Mouse (Mus musculus): ENCODE results near the gene Brwd3. TPM values are rescaled to one million over a fixed set of nuclear protein-coding genes. Genes with fewer than 3 reads are reported as not detected.

Gene Brwd3
- polyA plus RNA-seq, 1 experiment = 0.53 TPM

GRCm38 (mm10) chrX:108832674-108833189 lies 1.4 kb downstream of the Brwd3 start:
- Histone ChIP-seq H3K27me3 (ENCODE audit: control insufficient read depth, insufficient read depth, low read length) (no peaks in the 10 kb centered on the region), H3K36me3 (ENCODE audit: control insufficient read depth, insufficient read depth, low read length) (no peaks in the 10 kb centered on the region), H3K27ac (ENCODE audit: insufficient read depth, low read length) (peak overlapping the region; percentile 91), H3K4me3 (ENCODE audit: extremely low read depth, insufficient read depth, insufficient read length) (peak overlapping the region; percentile 59), H3K4me1 (ENCODE audit: control insufficient read depth, insufficient read depth, insufficient read length) (no peaks in the 10 kb centered on the region)
- WGBS = 24% methylated on average over 13 of the region's 13 CpGs
- peak; percentile 75 to 78 for DNase-seq (ENCODE audit: low read depth in 1 of 2, low spot score in 2 of 2)
- no peak for TF ChIP-seq CTCF (IDR thresholded peaks at IDR 0.05; ENCODE audit: extremely low read depth, insufficient read depth, insufficient read length, insufficient replicate concordance)
- TF ChIP-seq POLR2A (IDR thresholded peaks at IDR 0.05; ENCODE audit: low read depth, low read length) = no peak

- TF ChIP-seq POLR2A (IDR thresholded peaks at IDR 0.05; ENCODE audit: low read depth, low read length) = no peak
- no peak for TF ChIP-seq CTCF (IDR thresholded peaks at IDR 0.05; ENCODE audit: extremely low read depth, insufficient read depth, insufficient read length, insufficient replicate concordance)
- no peak for DNase-seq (ENCODE audit: low read depth in 1 of 2, low spot score in 2 of 2)
- Histone ChIP-seq H3K4me1 (ENCODE audit: control insufficient read depth, insufficient read depth, insufficient read length) (no peaks in the 10 kb centered on the region), H3K36me3 (ENCODE audit: control insufficient read depth, insufficient read depth, low read length) (no peaks in the 10 kb centered on the region), H3K27me3 (ENCODE audit: control insufficient read depth, insufficient read depth, low read length) (no peaks in the 10 kb centered on the region), H3K4me3 (ENCODE audit: extremely low read depth, insufficient read depth, insufficient read length) (no peak overlapping the region), H3K27ac (ENCODE audit: insufficient read depth, low read length) (no peak overlapping the region)
Measured at GRCm38 (mm10) chrX:108831231-108831630, 2.9 kb downstream of the Brwd3 start.

GRCm38 (mm10) chrX:108828111-108828510 lies 6.1 kb downstream of the Brwd3 start:
- TF ChIP-seq CTCF (IDR thresholded peaks at IDR 0.05; ENCODE audit: extremely low read depth, insufficient read depth, insufficient read length, insufficient replicate concordance) (no peak), POLR2A (IDR thresholded peaks at IDR 0.05; ENCODE audit: low read depth, low read length) (no peak)
- Histone ChIP-seq H3K4me1 (ENCODE audit: control insufficient read depth, insufficient read depth, insufficient read length) (no peaks in the 10 kb centered on the region), H3K27me3 (ENCODE audit: control insufficient read depth, insufficient read depth, low read length) (no peaks in the 10 kb centered on the region), H3K27ac (ENCODE audit: insufficient read depth, low read length) (no peak overlapping the region), H3K36me3 (ENCODE audit: control insufficient read depth, insufficient read depth, low read length) (0 out of 2 replicates have a peak, but pooled peaks cover 1% of the 10 kb centered on the region), H3K4me3 (ENCODE audit: extremely low read depth, insufficient read depth, insufficient read length) (no peak overlapping the region)
- no peak for DNase-seq (ENCODE audit: low read depth in 1 of 2, low spot score in 2 of 2)
- 56% methylated on average over 2 of the region's 2 CpGs for WGBS

- Histone ChIP-seq H3K4me3 (ENCODE audit: extremely low read depth, insufficient read depth, insufficient read length) (no peak overlapping the region), H3K36me3 (ENCODE audit: control insufficient read depth, insufficient read depth, low read length) (no peaks in the 10 kb centered on the region), H3K27ac (ENCODE audit: insufficient read depth, low read length) (no peak overlapping the region), H3K27me3 (ENCODE audit: control insufficient read depth, insufficient read depth, low read length) (no peaks in the 10 kb centered on the region), H3K4me1 (ENCODE audit: control insufficient read depth, insufficient read depth, insufficient read length) (no peaks in the 10 kb centered on the region)
- TF ChIP-seq CTCF (IDR thresholded peaks at IDR 0.05; ENCODE audit: extremely low read depth, insufficient read depth, insufficient read length, insufficient replicate concordance) = no peak
- TF ChIP-seq POLR2A (IDR thresholded peaks at IDR 0.05; ENCODE audit: low read depth, low read length) = no peak
- no peak for DNase-seq (ENCODE audit: low read depth in 1 of 2, low spot score in 2 of 2)
- WGBS = 70% methylated on average over 3 of the region's 3 CpGs
Measured at GRCm38 (mm10) chrX:108797268-108797667, 36.9 kb downstream of the Brwd3 start.

GRCm38 (mm10) chrX:108783724-108784123 lies 50.4 kb downstream of the Brwd3 start:
- no peak overlapping the region for H3K27ac ChIP-seq (ENCODE audit: insufficient read depth, low read length)
- H3K4me1 ChIP-seq (ENCODE audit: control insufficient read depth, insufficient read depth, insufficient read length) = no peaks in the 10 kb centered on the region
- H3K4me3 ChIP-seq (ENCODE audit: extremely low read depth, insufficient read depth, insufficient read length) = no peak overlapping the region
- H3K36me3 ChIP-seq (ENCODE audit: control insufficient read depth, insufficient read depth, low read length) = no peaks in the 10 kb centered on the region
- peak in 1 of 2 experiments; percentile 21 for DNase-seq (ENCODE audit: low read depth in 1 of 2, low spot score in 2 of 2)
- H3K27me3 ChIP-seq (ENCODE audit: control insufficient read depth, insufficient read depth, low read length) = no peaks in the 10 kb centered on the region
- 51% methylated on average over 4 of the region's 4 CpGs for WGBS
- TF ChIP-seq CTCF (IDR thresholded peaks at IDR 0.05; ENCODE audit: extremely low read depth, insufficient read depth, insufficient read length, insufficient replicate concordance) = no peak
- TF ChIP-seq POLR2A (IDR thresholded peaks at IDR 0.05; ENCODE audit: low read depth, low read length) = no peak

GRCm38 (mm10) chrX:108731755-108732154 lies 102.4 kb downstream of the Brwd3 start:
- Histone ChIP-seq H3K27ac (ENCODE audit: insufficient read depth, low read length) (no peak overlapping the region), H3K4me3 (ENCODE audit: extremely low read depth, insufficient read depth, insufficient read length) (no peak overlapping the region), H3K27me3 (ENCODE audit: control insufficient read depth, insufficient read depth, low read length) (no peaks in the 10 kb centered on the region), H3K4me1 (ENCODE audit: control insufficient read depth, insufficient read depth, insufficient read length) (no peaks in the 10 kb centered on the region), H3K36me3 (ENCODE audit: control insufficient read depth, insufficient read depth, low read length) (no peaks in the 10 kb centered on the region)
- DNase-seq (ENCODE audit: low read depth in 1 of 2, low spot score in 2 of 2) = no peak
- TF ChIP-seq POLR2A (IDR thresholded peaks at IDR 0.05; ENCODE audit: low read depth, low read length) = no peak
- TF ChIP-seq CTCF (IDR thresholded peaks at IDR 0.05; ENCODE audit: extremely low read depth, insufficient read depth, insufficient read length, insufficient replicate concordance) = no peak

GRCm38 (mm10) chrX:108729564-108729963 lies 104.6 kb downstream of the Brwd3 start:
- no peak for TF ChIP-seq POLR2A (IDR thresholded peaks at IDR 0.05; ENCODE audit: low read depth, low read length)
- no peak for TF ChIP-seq CTCF (IDR thresholded peaks at IDR 0.05; ENCODE audit: extremely low read depth, insufficient read depth, insufficient read length, insufficient replicate concordance)
- DNase-seq (ENCODE audit: low read depth in 1 of 2, low spot score in 2 of 2) = no peak
- H3K27ac ChIP-seq (ENCODE audit: insufficient read depth, low read length) = no peak overlapping the region
- H3K4me3 ChIP-seq (ENCODE audit: extremely low read depth, insufficient read depth, insufficient read length) = no peak overlapping the region
- H3K27me3 ChIP-seq (ENCODE audit: control insufficient read depth, insufficient read depth, low read length) = no peaks in the 10 kb centered on the region
- no peaks in the 10 kb centered on the region for H3K4me1 ChIP-seq (ENCODE audit: control insufficient read depth, insufficient read depth, insufficient read length)
- 95% methylated on average over 1 of the region's 1 CpGs for WGBS
- H3K36me3 ChIP-seq (ENCODE audit: control insufficient read depth, insufficient read depth, low read length) = no peaks in the 10 kb centered on the region

Measured in spleen, adult 2 months (tissue).